Mouse (Mus musculus) olfactory bulb, adult 2 months (tissue): Measurements from ENCODE around the gene Shisa8.

Source experiments
- CTCF ChIP-seq: fragments of 200-500 bp; IDR thresholded peaks from 2 replicates; pipeline ENCODE4 v1.5.1; 2012; ENCODE audit warnings: low read depth, mild to moderate bottlenecking, low read length, moderate library complexity; ENCODE audit not compliant: insufficient read depth
- POLR2A ChIP-seq: fragments of 200-500 bp; IDR thresholded peaks from 2 replicates; pipeline ENCODE4 v1.6.1; 2012; ENCODE audit warnings: mild to moderate bottlenecking, low read depth, low read length, moderate library complexity; ENCODE audit not compliant: insufficient read depth

DNA sequence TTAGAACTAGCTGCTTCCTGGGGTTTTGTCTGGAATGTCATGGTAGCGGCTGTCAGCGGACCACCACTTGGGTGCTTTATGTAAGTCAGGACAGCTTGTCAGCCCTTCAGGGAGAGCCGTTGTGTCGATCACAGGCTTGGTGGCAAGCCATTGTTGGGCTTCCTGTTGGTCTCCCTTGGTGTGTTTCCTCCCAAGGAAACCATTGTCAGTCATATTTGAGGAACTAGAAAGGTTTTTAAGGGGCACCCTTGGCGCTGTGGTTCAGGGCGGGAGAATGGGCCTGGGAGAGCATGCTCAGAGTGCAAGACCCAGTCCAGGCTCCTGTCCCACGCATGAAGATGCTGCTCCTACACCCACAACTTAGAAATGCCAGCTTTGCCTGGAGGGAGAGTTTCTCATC, 14.3 kb downstream of the Shisa8 start:
- TF ChIP-seq POLR2A (0 out of 2 replicates have a peak, but pooled peaks have one; percentile 3), CTCF (no peak)
